Mouse (Mus musculus) activated CD4-positive, CD25-positive, alpha-beta regulatory T cell (primary cell): ENCODE data around the gene Med19. TPM values are rescaled to one million over a fixed set of nuclear protein-coding genes. Genes with fewer than 3 reads are reported as not detected.

Source experiments
- polyA plus RNA-seq, 2 experiments: library from polyadenylated mRNA; unstranded; fragments of 100-300 nt; shearing (Covaris generic); gene quantifications; one replicate each; pipeline ENCODE4 v1.2.1; 2017

Gene Med19
- polyA plus RNA-seq: 10 to 100 TPM; 31.4 to 34.1 TPM

GRCm38 (mm10) chr2:84677968-84678880 is at the start of gene Med19, which contains the start of gene Gm28635:
Gene Med19 (plus strand): TSS chr2:84678402.
Gene Gm28635 (minus strand): TSS chr2:84678041.

GRCm38 (mm10) chr2:84650464-84651195 is 27.6 kb upstream of the Med19 start, which contains the start of gene Ctnnd1:
Gene Ctnnd1 (minus strand): TSS chr2:84650765.

GRCm38 (mm10) chr2:84658806-84659205 is 19.4 kb upstream of the Med19 start, which contains the start of gene Btbd18:
Gene Btbd18 (plus strand): TSS chr2:84659079.

GRCm38 (mm10) chr2:84670569-84670933 is 7.7 kb upstream of the Med19 start, which contains the start of gene Selenoh:
Gene Selenoh (minus strand): TSS chr2:84670770.

GRCm38 (mm10) chr2:84679016-84679415 is 814 bp downstream of the Med19 start, which contains the start of gene Tmx2:
Gene Tmx2 (minus strand): TSS chr2:84679140.

GRCm38 (mm10) chr2:84714811-84715561 is 36.8 kb downstream of the Med19 start, which contains the start of gene Zdhhc5:
Gene Zdhhc5 (minus strand): TSS chr2:84715180.

GRCm38 (mm10) chr2:84727172-84727858 is 49.1 kb downstream of the Med19 start, which contains the start of gene Clp1:
Gene Clp1 (minus strand): TSS chr2:84727350.

GRCm38 (mm10) chr2:84733579-84734300 is 55.5 kb downstream of the Med19 start, which contains the start of gene Ypel4:
Gene Ypel4 (plus strand): TSS chr2:84734058.

Other genes starting within 250 kb of the Med19 start
- gene Tfpi, start 201.6 kb upstream of the Med19 start, polyA plus RNA-seq: 10 to 100 TPM in 1 of 2 experiments, 1 to 10 TPM in 1; 5.8 to 11.9 TPM
- gene Ctnnd1, start 27.6 kb upstream of the Med19 start, polyA plus RNA-seq: 1 to 10 TPM in 1 of 2 experiments, under 1 TPM in 1; 0.62 to 2.2 TPM
- under 1 TPM in 1 of 2 experiments, not detected in 1; 0.23 TPM for gene Btbd18, start 19.3 kb upstream of the Med19 start, polyA plus RNA-seq
- gene Selenoh, start 7.6 kb upstream of the Med19 start, polyA plus RNA-seq: 100 to 1,000 TPM; 110 to 128 TPM
- not detected for gene Gm28635, start 361 bp upstream of the Med19 start, polyA plus RNA-seq
- gene Tmx2, start 738 bp downstream of the Med19 start, polyA plus RNA-seq: 10 to 100 TPM; 70.5 to 91.6 TPM
- 10 to 100 TPM; 27.5 to 46.1 TPM for gene Zdhhc5, start 36.8 kb downstream of the Med19 start, polyA plus RNA-seq
- gene Clp1, start 48.9 kb downstream of the Med19 start, polyA plus RNA-seq: 10 to 100 TPM; 49.8 to 53.2 TPM
- 1 to 10 TPM in 1 of 2 experiments, under 1 TPM in 1; 0.31 to 1.1 TPM for gene Ypel4, start 55.7 kb downstream of the Med19 start, polyA plus RNA-seq
- gene Gm19426, start 65.3 kb downstream of the Med19 start, polyA plus RNA-seq: not detected
- not detected for gene Serping1, start 97.0 kb downstream of the Med19 start, polyA plus RNA-seq
- 10 to 100 TPM; 23.1 to 71.4 TPM for gene Ube2l6, start 120.4 kb downstream of the Med19 start, polyA plus RNA-seq
- gene Smtnl1, start 144.2 kb downstream of the Med19 start, polyA plus RNA-seq: under 1 TPM in 1 of 2 experiments, not detected in 1; 0.16 TPM
- 10 to 100 TPM; 21.9 to 43.6 TPM for gene Timm10, start 148.6 kb downstream of the Med19 start, polyA plus RNA-seq
- 1 to 10 TPM; 7.3 to 8.2 TPM for gene Slc43a1, start 160.4 kb downstream of the Med19 start, polyA plus RNA-seq
- gene Rtn4rl2, start 208.3 kb downstream of the Med19 start, polyA plus RNA-seq: not detected